Mouse (Mus musculus): ENCODE data around the gene Hist1h2bf. TPM values are rescaled to one million over a fixed set of nuclear protein-coding genes. Genes with fewer than 3 reads are reported as not detected.

Gene Hist1h2bf
- polyA plus RNA-seq (2012; rRNA removed): 0.80 and 1.6 TPM in 2 replicates

GRCm38 (mm10) chr13:23573898-23574524 is at the start of gene Hist1h2bf, which contains the start of gene Hist1h2ad:
Gene Hist1h2bf (minus strand): TSS chr13:23574196.
Gene Hist1h2ad (plus strand): TSS chr13:23574381.
- peak; percentile 98 for DNase-seq (ENCODE audit: extremely low spot score in 1 of 2, low spot score in 1 of 2)

- peak in 1 of 2 experiments; percentile 11 for DNase-seq (ENCODE audit: extremely low spot score in 1 of 2, low spot score in 1 of 2)
Observed at GRCm38 (mm10) chr13:23622861-23623450, 49.0 kb upstream of the Hist1h2bf start.

- peak; percentile 66 to 89 for DNase-seq (ENCODE audit: extremely low spot score in 1 of 2, low spot score in 1 of 2)
Observed at GRCm38 (mm10) chr13:23622175-23622671, 48.2 kb upstream of the Hist1h2bf start, which contains the start of gene Hist1h1e. Gene Hist1h1e (minus strand): TSS chr13:23622558.

GRCm38 (mm10) chr13:23621532-23622174 is 47.7 kb upstream of the Hist1h2bf start:
- DNase-seq (ENCODE audit: extremely low spot score in 1 of 2, low spot score in 1 of 2): peak; percentile 63 to 79

GRCm38 (mm10) chr13:23620733-23621531 is 46.9 kb upstream of the Hist1h2bf start, which contains the start of gene Hist1h2be:
Gene Hist1h2be (minus strand): TSS chr13:23621124.
- DNase-seq (ENCODE audit: extremely low spot score in 1 of 2, low spot score in 1 of 2): peak; percentile 84 to 88

- DNase-seq (ENCODE audit: extremely low spot score in 1 of 2, low spot score in 1 of 2): no peak
Observed at GRCm38 (mm10) chr13:23620056-23620732, 46.2 kb upstream of the Hist1h2bf start.

- no peak for DNase-seq (ENCODE audit: extremely low spot score in 1 of 2, low spot score in 1 of 2)
Observed at GRCm38 (mm10) chr13:23611638-23612037, 37.6 kb upstream of the Hist1h2bf start.

- no peak for DNase-seq (ENCODE audit: extremely low spot score in 1 of 2, low spot score in 1 of 2)
Observed at GRCm38 (mm10) chr13:23610393-23610792, 36.4 kb upstream of the Hist1h2bf start.

GRCm38 (mm10) chr13:23609844-23610243 is 35.8 kb upstream of the Hist1h2bf start:
- DNase-seq (ENCODE audit: extremely low spot score in 1 of 2, low spot score in 1 of 2): no peak

- no peak for DNase-seq (ENCODE audit: extremely low spot score in 1 of 2, low spot score in 1 of 2)
Observed at GRCm38 (mm10) chr13:23609209-23609608, 35.2 kb upstream of the Hist1h2bf start.

- DNase-seq (ENCODE audit: extremely low spot score in 1 of 2, low spot score in 1 of 2): no peak
Observed at GRCm38 (mm10) chr13:23605052-23605451, 31.1 kb upstream of the Hist1h2bf start.

- no peak for DNase-seq (ENCODE audit: extremely low spot score in 1 of 2, low spot score in 1 of 2)
Observed at GRCm38 (mm10) chr13:23604452-23604851, 30.5 kb upstream of the Hist1h2bf start.

GRCm38 (mm10) chr13:23603182-23603699 is 29.2 kb upstream of the Hist1h2bf start:
- DNase-seq (ENCODE audit: extremely low spot score in 1 of 2, low spot score in 1 of 2): no peak

- DNase-seq (ENCODE audit: extremely low spot score in 1 of 2, low spot score in 1 of 2): peak in 1 of 2 experiments; percentile 86
Observed at GRCm38 (mm10) chr13:23597957-23598356, 24.0 kb upstream of the Hist1h2bf start.

- DNase-seq (ENCODE audit: extremely low spot score in 1 of 2, low spot score in 1 of 2): no peak
Observed at GRCm38 (mm10) chr13:23595622-23596372, 21.8 kb upstream of the Hist1h2bf start.

- DNase-seq (ENCODE audit: extremely low spot score in 1 of 2, low spot score in 1 of 2): no peak
Observed at GRCm38 (mm10) chr13:23595185-23595584, 21.2 kb upstream of the Hist1h2bf start.

GRCm38 (mm10) chr13:23593051-23593770 is 19.2 kb upstream of the Hist1h2bf start:
- DNase-seq (ENCODE audit: extremely low spot score in 1 of 2, low spot score in 1 of 2): no peak

GRCm38 (mm10) chr13:23592614-23593013 is 18.6 kb upstream of the Hist1h2bf start:
- no peak for DNase-seq (ENCODE audit: extremely low spot score in 1 of 2, low spot score in 1 of 2)
